Mouse (Mus musculus): ENCODE measurements around the gene Mrps12. TPM values are rescaled to one million over a fixed set of nuclear protein-coding genes. Genes with fewer than 3 reads are reported as not detected.
"Not testable (repeated sequence)": the region's sequence is repeated elsewhere in the genome, so short reads cannot be mapped to it uniquely, and the experiment has no call there.

The Mrps12 gene
- polyA plus RNA-seq, 1 experiment from 2014 or later = 147 TPM

DNA sequence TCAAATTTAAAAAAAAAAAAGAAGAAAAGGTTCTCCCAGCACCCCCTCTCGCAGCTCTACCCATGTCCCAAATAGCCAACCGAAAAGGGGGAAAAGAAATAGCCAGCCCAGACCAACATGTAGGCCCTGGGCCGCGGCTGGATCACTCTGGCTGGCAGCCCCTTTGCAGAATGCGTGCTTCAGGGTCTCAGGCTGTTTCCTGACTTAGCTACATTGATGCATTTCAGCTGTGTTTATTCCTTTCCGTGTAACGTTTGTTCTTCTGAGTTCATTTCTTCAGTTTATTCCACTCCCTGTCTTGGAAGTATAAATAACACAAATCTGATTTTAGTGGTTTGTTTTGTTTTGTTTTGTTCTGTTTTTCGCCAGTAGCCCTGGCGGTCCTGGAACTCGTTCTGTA is 23.9 kb downstream of the Mrps12 start:
- H3K4me3 ChIP-seq = no peak overlapping the region
- no peak overlapping the region for H3K27ac ChIP-seq (replicated peaks)
- WGBS = 89% methylated on average over 10 of the region's 10 CpGs
- DNase-seq (ENCODE audit: low spot score) = no peak
- peaks cover 14% of the 10 kb centered on the region for H3K4me1 ChIP-seq
- no peaks in the 10 kb centered on the region for H3K36me3 ChIP-seq
- H3K9me3 ChIP-seq (replicated peaks) = no peaks in the 10 kb centered on the region
- 0 out of 2 replicates have a peak, but pooled peaks cover 9% of the 10 kb centered on the region for H3K27me3 ChIP-seq (ENCODE audit: low read depth, poor library complexity, severe bottlenecking)

DNA sequence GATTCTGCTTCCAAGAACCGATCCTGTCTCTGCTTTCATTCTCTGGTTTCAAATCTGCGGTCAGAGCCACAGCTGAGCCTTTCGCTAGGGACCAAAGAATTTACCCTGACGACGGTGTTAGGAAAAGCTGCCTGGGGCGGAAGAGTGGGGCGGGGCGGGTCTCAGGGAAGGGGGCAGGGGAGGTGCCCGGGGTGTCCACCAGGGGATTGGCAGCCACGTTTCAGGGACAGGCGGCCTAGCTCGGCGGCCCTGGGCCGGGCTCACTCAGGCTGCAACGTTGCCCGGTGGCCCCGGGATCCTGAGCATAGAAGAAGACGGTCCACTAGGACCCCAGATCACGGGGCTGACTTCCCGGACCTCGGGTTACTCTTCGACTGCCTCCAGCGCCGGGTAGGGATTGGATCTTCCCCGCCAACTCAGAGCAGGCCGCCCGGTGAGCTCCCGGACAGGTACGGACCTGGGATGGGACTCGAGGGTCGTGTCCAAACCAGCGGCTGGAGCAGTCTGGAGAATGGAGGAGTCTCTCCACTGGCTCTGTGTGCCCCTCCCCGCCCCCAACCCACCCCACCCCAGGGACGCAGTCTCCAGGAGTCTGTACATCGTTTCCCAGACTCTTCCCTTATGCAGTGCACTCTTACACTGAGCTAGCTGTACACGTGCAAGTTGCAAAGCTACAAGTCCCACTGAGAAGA is 24.9 kb downstream of the Mrps12 start, which contains the start of gene Fbxo17:
Gene Fbxo17 (plus strand): TSS at position 215 of the 692 bp plus-strand sequence.
- Histone ChIP-seq H3K27me3 (ENCODE audit: low read depth, poor library complexity, severe bottlenecking) (0 out of 2 replicates have a peak, but pooled peaks cover 9% of the 10 kb centered on the region), H3K36me3 (no peaks in the 10 kb centered on the region), H3K4me1 (peaks cover 14% of the 10 kb centered on the region), H3K4me3 (peak within 1 kb of the TSS; percentile 63), H3K9me3 (replicated peaks) (no peaks in the 10 kb centered on the region), H3K27ac (replicated peaks) (peak within 1 kb of the TSS; percentile 84)
- peak; percentile 73 for DNase-seq (ENCODE audit: low spot score)
- WGBS = 3% methylated on average over 36 of the region's 36 CpGs

DNA sequence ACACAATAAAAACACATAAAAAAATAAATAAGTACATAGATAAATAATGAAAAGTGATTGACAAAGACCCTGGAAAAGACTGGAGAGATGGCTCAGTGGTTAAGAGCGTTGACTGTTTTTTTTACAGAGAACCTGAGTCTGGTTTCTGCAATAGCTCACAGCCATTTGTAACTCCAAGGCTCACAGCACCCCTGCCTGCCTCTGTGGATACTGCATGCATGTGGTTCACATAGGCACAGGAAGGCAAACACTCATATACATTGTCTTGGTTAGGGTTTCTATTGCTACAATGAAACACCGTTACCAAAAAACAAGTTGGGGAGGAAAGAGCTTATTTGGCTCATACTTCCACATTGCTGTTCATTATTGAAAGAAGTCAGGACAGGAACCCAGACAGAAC is 26.0 kb downstream of the Mrps12 start:
- Histone ChIP-seq H3K27ac (replicated peaks) (no peak overlapping the region), H3K9me3 (replicated peaks) (no peaks in the 10 kb centered on the region), H3K4me3 (no peak overlapping the region), H3K27me3 (ENCODE audit: low read depth, poor library complexity, severe bottlenecking) (0 out of 2 replicates have a peak, but pooled peaks cover 9% of the 10 kb centered on the region), H3K36me3 (no peaks in the 10 kb centered on the region), H3K4me1 (peaks cover 14% of the 10 kb centered on the region)
- DNase-seq (ENCODE audit: low spot score) = no peak
- WGBS = 99% methylated on average over 2 of the region's 2 CpGs

DNA sequence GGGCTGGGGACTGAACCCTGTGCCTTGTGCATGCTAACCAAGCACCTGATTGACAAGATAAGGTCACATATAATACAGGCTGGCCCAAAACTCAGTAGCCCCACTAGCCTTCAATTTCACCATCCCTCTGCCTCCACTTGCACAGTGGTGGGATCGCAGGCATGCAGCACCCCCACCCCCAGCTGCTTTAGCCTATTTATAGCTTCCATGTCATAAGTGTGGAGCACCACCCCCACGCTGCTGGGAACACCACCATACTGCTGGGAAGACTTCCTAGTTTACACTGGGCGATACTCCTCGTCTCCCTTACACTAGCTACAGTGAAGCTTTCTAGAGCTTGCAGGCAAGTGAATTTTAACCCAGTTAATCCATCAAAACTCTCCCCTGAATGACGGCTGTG is 27.0 kb downstream of the Mrps12 start:
- Histone ChIP-seq H3K36me3 (no peaks in the 10 kb centered on the region), H3K27ac (replicated peaks) (no peak overlapping the region), H3K4me1 (peaks cover 16% of the 10 kb centered on the region), H3K27me3 (ENCODE audit: low read depth, poor library complexity, severe bottlenecking) (0 out of 2 replicates have a peak, but pooled peaks cover 9% of the 10 kb centered on the region), H3K9me3 (replicated peaks) (no peaks in the 10 kb centered on the region), H3K4me3 (no peak overlapping the region)
- DNase-seq (ENCODE audit: low spot score) = no peak
- WGBS = 78% methylated on average over 5 of the region's 5 CpGs

DNA sequence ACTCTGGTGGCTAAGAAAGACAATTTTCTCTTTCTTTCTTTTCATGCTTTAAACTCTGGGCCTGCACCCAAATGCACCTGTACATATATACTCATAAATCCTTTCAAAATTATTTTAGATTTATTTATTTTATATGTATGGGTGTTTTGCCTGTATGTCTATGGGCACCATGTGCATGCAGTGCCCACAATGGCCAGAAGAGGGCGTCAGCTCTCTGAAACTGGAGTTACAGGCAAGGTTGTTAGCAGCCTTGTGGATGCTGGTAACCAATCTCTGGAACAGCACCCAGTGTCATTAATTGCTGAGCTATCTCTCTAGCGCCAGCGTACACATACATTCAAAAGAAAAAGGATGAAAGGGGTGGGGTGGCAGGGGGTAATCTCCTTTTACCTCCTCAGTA is 30.7 kb downstream of the Mrps12 start:
- Histone ChIP-seq H3K4me3 (no peak overlapping the region), H3K4me1 (peaks cover 4% of the 10 kb centered on the region; the same call in 1 of the 2 replicates), H3K27ac (replicated peaks) (no peak overlapping the region), H3K9me3 (replicated peaks) (no peaks in the 10 kb centered on the region), H3K27me3 (ENCODE audit: low read depth, poor library complexity, severe bottlenecking) (0 out of 2 replicates have a peak, but pooled peaks cover 9% of the 10 kb centered on the region), H3K36me3 (no peaks in the 10 kb centered on the region)
- whole genome bisulfite sequencing = 70% methylated on average over 3 of the region's 3 CpGs
- DNase-seq (ENCODE audit: low spot score) = no peak

DNA sequence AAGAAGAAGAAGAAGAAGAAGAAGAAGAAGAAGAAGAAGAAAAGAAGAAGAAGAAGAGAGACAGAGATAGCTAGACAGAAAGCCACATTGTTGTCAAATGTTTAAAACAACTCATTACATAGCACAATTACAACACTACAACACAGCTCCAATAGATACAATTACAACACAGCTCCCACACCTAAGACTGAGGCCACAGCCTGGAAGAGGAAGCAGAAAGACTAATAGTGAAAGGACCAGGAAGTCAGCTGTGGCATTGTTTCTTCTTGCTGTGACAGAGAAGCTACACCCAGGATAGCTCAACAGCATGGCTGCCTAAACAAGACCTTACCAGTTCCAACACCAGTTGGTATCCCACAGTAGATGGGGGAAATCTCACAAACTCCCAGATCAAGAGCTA is 32.2 kb downstream of the Mrps12 start:
- Histone ChIP-seq H3K9me3 (replicated peaks) (no peaks in the 10 kb centered on the region), H3K27ac (replicated peaks) (no peak overlapping the region), H3K36me3 (no peaks in the 10 kb centered on the region), H3K27me3 (ENCODE audit: low read depth, poor library complexity, severe bottlenecking) (no peaks in the 10 kb centered on the region), H3K4me3 (no peak overlapping the region), H3K4me1 (0 out of 2 replicates have a peak, but pooled peaks cover 3% of the 10 kb centered on the region)
- DNase-seq (ENCODE audit: low spot score) = no peak

GRCm38 (mm10) chr7:28702601-28703143 is 38.9 kb downstream of the Mrps12 start:
- WGBS = 83% methylated on average over 9 of the region's 9 CpGs
- peaks cover 6% of the 10 kb centered on the region; the same call in 1 of the 2 replicates for H3K9me3 ChIP-seq (replicated peaks)
- no peak for DNase-seq (ENCODE audit: low spot score)
- no peaks in the 10 kb centered on the region for H3K27me3 ChIP-seq (ENCODE audit: low read depth, poor library complexity, severe bottlenecking)
- H3K36me3 ChIP-seq = no peaks in the 10 kb centered on the region
- no peak overlapping the region for H3K4me3 ChIP-seq
- H3K4me1 ChIP-seq = peaks cover 3% of the 10 kb centered on the region; the same call in 1 of the 2 replicates
- no peak overlapping the region for H3K27ac ChIP-seq (replicated peaks)

DNA sequence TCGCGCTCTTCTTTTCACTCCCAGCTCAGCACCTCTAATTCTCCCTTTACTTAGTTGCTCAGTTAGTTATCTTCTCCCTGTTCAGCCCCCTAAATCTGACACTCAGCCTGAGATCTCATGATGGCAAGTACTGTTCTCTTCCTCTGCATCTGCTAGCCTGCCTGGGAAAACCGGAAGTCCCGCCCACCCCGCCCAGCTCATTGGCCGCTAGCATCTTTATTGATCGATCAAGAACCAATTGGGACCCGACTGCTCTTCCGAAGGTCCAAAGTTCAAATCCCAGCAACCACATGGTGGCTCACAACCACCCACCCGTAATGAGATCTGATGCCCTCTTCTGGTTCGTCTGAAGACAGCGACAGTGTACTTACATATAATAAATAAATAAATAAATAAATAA is 40.3 kb downstream of the Mrps12 start:
- 94% methylated on average over 12 of the region's 12 CpGs for WGBS
- DNase-seq (ENCODE audit: low spot score); H3K9me3 ChIP-seq (replicated peaks); H3K4me1 ChIP-seq; H3K36me3 ChIP-seq; H3K27ac ChIP-seq (replicated peaks); H3K27me3 ChIP-seq (ENCODE audit: low read depth, poor library complexity, severe bottlenecking); H3K4me3 ChIP-seq: not testable (repeated sequence)

DNA sequence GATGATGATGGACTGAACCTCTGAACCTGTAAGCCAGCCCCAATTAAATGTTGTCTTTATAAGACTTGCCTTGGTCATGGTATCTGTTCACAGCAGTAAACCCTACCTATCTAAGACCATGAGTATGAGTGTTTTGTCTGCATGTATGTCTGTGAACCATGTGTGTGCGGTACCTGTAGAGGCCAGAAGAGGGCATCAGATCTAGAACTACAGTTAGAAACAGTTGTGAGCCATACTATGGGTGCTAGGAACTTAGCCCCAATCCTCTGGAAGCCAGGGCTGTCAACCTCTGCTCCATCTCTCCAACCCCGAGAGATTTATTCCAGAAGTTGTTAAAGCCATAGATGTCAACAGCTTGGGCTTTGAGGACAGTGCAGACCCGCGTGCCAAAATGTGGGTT is 41.4 kb downstream of the Mrps12 start:
- peaks cover 1% of the 10 kb centered on the region; the same call in 1 of the 2 replicates for H3K27me3 ChIP-seq (ENCODE audit: low read depth, poor library complexity, severe bottlenecking)
- H3K36me3 ChIP-seq = no peaks in the 10 kb centered on the region
- H3K27ac ChIP-seq (replicated peaks) = no peak overlapping the region
- DNase-seq (ENCODE audit: low spot score) = no peak
- peaks cover 3% of the 10 kb centered on the region; the same call in 1 of the 2 replicates for H3K4me1 ChIP-seq
- WGBS = 95% methylated on average over 4 of the region's 4 CpGs
- H3K9me3 ChIP-seq (replicated peaks) = peaks cover 6% of the 10 kb centered on the region; the same call in 1 of the 2 replicates
- H3K4me3 ChIP-seq = no peak overlapping the region

DNA sequence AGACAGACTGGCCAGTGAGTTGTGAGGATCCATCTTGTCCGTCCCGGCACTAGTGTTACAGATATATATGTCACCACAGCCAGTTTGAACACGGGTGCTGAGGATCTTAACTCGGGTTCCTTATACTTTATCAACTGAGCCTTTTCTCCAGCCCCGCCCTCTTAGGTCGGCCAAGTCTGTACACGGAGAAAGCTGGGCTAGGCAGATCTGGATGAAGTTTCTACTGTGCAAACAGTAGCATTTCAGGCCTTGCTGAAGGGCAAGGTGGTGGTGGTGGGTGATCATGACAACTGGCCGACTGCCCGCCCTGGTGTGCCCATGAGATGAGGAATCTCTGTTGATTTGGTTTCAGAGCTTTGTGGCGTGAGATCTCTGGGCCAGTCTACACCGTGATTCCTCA is 44.3 kb downstream of the Mrps12 start:
- no peak overlapping the region for H3K27ac ChIP-seq (replicated peaks)
- H3K27me3 ChIP-seq (ENCODE audit: low read depth, poor library complexity, severe bottlenecking) = peaks cover 31% of the 10 kb centered on the region
- peaks cover 24% of the 10 kb centered on the region for H3K4me1 ChIP-seq
- H3K36me3 ChIP-seq = no peaks in the 10 kb centered on the region
- 95% methylated on average over 11 of the region's 11 CpGs for WGBS
- no peak for DNase-seq (ENCODE audit: low spot score)
- H3K4me3 ChIP-seq = no peak overlapping the region
- H3K9me3 ChIP-seq (replicated peaks) = peaks cover 6% of the 10 kb centered on the region; the same call in 1 of the 2 replicates

DNA sequence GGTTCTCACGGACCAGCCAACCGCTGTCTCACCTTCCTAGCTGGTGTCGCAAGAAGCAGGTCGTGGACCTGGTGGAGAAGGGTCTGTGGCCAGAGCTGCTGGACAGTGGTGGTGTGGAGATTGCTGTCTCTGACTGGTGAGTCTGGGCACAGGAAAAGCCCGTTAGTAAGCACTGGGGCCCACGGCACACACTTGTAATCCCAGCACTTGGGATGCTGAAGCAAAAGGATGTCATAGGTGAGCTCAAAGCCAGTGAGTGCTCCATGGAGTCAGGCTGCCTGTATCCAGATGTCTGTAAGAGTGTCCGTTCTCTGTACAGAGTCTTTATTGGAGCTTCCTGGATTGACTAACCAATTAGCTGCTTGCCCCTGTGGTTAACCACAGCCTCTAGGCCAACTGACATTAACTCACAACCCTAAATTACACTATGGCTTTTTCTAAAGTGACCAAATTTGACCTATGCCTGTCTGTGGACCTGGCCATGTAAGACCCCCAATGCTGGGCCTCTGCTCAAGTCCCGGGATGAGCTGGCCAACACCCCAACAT is 46.6 kb downstream of the Mrps12 start:
- Histone ChIP-seq H3K36me3 (no peaks in the 10 kb centered on the region), H3K27ac (replicated peaks) (no peak overlapping the region), H3K27me3 (ENCODE audit: low read depth, poor library complexity, severe bottlenecking) (peaks cover 37% of the 10 kb centered on the region), H3K4me1 (peaks cover 24% of the 10 kb centered on the region), H3K4me3 (no peak overlapping the region), H3K9me3 (replicated peaks) (0 out of 2 replicates have a peak, but pooled peaks cover under 1% of the 10 kb centered on the region)
- no peak for DNase-seq (ENCODE audit: low spot score)
- WGBS = 56% methylated on average over 8 of the region's 8 CpGs

DNA sequence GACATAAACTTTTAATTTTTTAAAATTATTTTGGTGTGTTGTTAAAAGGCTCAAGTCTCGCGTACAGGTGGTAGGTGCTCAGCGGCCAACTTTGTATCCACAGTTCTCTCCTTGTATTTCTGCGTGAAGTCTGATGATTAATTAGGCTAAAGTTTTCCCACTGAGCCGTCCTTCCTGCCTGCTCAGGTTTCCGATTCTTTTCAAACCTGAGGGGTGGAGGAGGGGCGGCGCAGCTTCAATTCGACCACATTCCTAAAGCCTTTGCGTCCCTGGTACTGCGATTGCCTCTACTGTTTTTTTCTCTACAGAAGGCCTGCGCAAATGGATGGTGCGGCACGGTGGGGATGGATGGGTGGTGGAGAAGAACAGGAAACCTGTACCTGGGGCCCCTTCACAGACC is 47.2 kb downstream of the Mrps12 start:
- 15% methylated on average over 14 of the region's 14 CpGs for WGBS

More for the DNA sequence above, 47.2 kb downstream of the Mrps12 start:
- Histone ChIP-seq H3K27me3 (ENCODE audit: low read depth, poor library complexity, severe bottlenecking) (peaks cover 37% of the 10 kb centered on the region), H3K4me3 (no peak overlapping the region), H3K9me3 (replicated peaks) (no peaks in the 10 kb centered on the region), H3K36me3 (no peaks in the 10 kb centered on the region), H3K4me1 (peaks cover 24% of the 10 kb centered on the region), H3K27ac (replicated peaks) (no peak overlapping the region)
- peak; percentile 16 for DNase-seq (ENCODE audit: low spot score)

All from midbrain, embryonic 10.5 days (tissue).